Mouse (Mus musculus): ENCODE measurements around the gene Trpv4. TPM values are rescaled to one million over a fixed set of nuclear protein-coding genes. Genes with fewer than 3 reads are reported as not detected.

Trpv4 gene
- polyA plus RNA-seq, 1 experiment from 2014 or later, result 88.3 TPM

GRCm38 (mm10) chr5:114689700-114690366, 31.6 kb upstream of the Trpv4 start:
- CTCF ChIA-PET, result interaction anchor here (1.9 kb wide), 2 partner anchors 22 to 70 kb away, joined by 6 to 8 read pairs; no protein-coding TSS in a partner anchor
- TF ChIP-seq CTCF (IDR thresholded peaks at IDR 0.05), result no peak
- POLR2A ChIA-PET, result interaction anchor here (0.6 kb wide), 2 partner anchors 29 to 275 kb away, joined by 4 to 6 read pairs; no protein-coding TSS in a partner anchor
- ATAC-seq (no peak), DNase-seq (ENCODE audit: low read depth, low spot score) (no peak)
- in situ Hi-C loops (cut with MboI; ENCODE audit: low pct_unique_long_range_greater_than_20kb), result no loop called here
- peaks cover 5% of the 10 kb centered on the region for H3K27me3 ChIP-seq

DNA sequence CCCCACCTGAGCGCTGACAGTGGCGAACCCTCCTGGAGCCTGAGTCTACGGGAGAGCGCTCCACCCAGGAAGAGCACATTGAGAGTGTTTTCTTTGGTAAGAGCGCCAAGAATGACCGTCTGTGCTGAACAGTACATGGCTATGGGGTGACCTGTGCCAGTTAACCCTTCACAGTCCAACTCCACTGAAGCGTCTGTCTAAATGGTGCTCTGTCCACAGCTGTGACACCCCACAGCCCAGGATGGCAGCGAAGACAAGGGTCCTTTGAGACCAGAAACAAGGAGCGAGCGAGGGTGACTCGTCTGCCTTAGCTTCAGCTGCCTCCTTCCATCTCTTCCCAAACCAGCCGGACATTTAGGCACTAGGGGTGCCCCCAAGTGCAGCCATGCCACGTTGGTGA, 30.5 kb upstream of the Trpv4 start:
- in situ Hi-C loops (cut with MboI; ENCODE audit: low pct_unique_long_range_greater_than_20kb), result no loop called here
- TF ChIP-seq CTCF (IDR thresholded peaks at IDR 0.05), result no peak
- CTCF ChIA-PET, result interaction anchor here (1.9 kb wide), 1 partner anchor 69 kb away, joined by 8 read pairs; no protein-coding TSS in a partner anchor
- POLR2A ChIA-PET, result no interaction called here
- no peak for ATAC-seq
- H3K27me3 ChIP-seq, result peaks cover 5% of the 10 kb centered on the region
- no peak for DNase-seq (ENCODE audit: low read depth, low spot score)

- POLR2A ChIA-PET, result no interaction called here
- no peak for DNase-seq (ENCODE audit: low read depth, low spot score)
- in situ Hi-C loops (cut with MboI; ENCODE audit: low pct_unique_long_range_greater_than_20kb), result no loop called here
- CTCF ChIA-PET, result interaction anchor here (0.8 kb wide), 1 partner anchor 18 kb away, joined by 3 read pairs; no protein-coding TSS in a partner anchor
- H3K27me3 ChIP-seq, result no peaks in the 10 kb centered on the region
- ATAC-seq, result no peak
- TF ChIP-seq CTCF (IDR thresholded peaks at IDR 0.05), result no peak
Measured at GRCm38 (mm10) chr5:114687901-114688300, 29.7 kb upstream of the Trpv4 start.

- POLR2A ChIA-PET, result no interaction called here
- in situ Hi-C loops (cut with MboI; ENCODE audit: low pct_unique_long_range_greater_than_20kb), result no loop called here
- H3K27me3 ChIP-seq, result no peaks in the 10 kb centered on the region
- ATAC-seq (no peak), DNase-seq (ENCODE audit: low read depth, low spot score) (no peak)
- CTCF ChIA-PET, result no interaction called here
- TF ChIP-seq CTCF (IDR thresholded peaks at IDR 0.05), result no peak
Measured at GRCm38 (mm10) chr5:114686726-114687210, 28.5 kb upstream of the Trpv4 start.

DNA sequence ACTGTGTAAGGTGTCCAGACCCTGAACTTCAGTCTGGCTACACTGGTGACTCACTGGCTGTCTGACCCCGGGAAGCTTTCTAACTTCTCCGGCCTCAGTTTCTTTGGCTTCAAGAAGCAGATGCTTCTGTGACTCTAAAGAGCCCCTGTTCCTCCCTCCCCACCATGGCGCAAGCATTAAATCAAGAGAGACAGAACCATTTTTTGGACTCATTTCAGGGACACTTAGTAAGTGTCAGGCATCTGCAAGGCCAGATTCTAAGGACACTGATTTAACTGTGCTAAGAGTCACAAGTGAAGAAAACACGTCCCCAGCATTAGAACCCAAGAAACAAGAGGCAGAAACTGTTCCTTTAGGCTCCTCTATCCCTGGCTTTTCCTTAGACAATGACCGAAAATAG, 27.8 kb upstream of the Trpv4 start:
- no peak for TF ChIP-seq CTCF (IDR thresholded peaks at IDR 0.05)
- in situ Hi-C loops (cut with MboI; ENCODE audit: low pct_unique_long_range_greater_than_20kb), result no loop called here
- POLR2A ChIA-PET, result interaction anchor here (0.6 kb wide), 1 partner anchor 173 kb away, joined by 3 read pairs; no protein-coding TSS in a partner anchor
- no peak for ATAC-seq
- no peak for DNase-seq (ENCODE audit: low read depth, low spot score)
- H3K27me3 ChIP-seq, result no peaks in the 10 kb centered on the region
- CTCF ChIA-PET, result interaction anchor here (1.1 kb wide), 1 partner anchor 62 kb away, joined by 3 read pairs; no protein-coding TSS in a partner anchor

DNA sequence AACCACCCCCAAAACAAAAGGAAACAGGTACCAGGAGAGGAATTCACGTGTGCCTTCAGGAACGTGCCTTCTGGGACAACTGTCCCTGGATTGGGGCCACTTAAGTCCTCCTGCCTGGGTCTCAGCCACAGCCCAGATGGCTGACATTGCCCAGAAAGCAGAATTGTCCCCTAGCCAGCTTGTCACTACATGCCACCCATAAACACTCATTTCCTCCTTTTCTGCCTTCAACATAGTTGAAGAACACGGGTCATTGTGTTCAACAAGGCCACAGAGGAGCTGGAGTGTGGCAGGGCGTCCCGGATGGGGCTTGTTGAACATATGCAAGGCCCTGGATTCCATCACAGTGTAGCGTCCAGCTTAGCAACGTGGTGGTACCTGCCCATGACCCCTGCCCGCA, 23.5 kb upstream of the Trpv4 start:
- DNase-seq (ENCODE audit: low read depth, low spot score) (no peak), ATAC-seq (no peak)
- no peaks in the 10 kb centered on the region for H3K27me3 ChIP-seq
- POLR2A ChIA-PET, result no interaction called here
- CTCF ChIA-PET, result interaction anchor here (0.9 kb wide), 1 partner anchor 74 kb away, joined by 3 read pairs; no protein-coding TSS in a partner anchor
- no peak for TF ChIP-seq CTCF (IDR thresholded peaks at IDR 0.05)
- in situ Hi-C loops (cut with MboI; ENCODE audit: low pct_unique_long_range_greater_than_20kb), result no loop called here

GRCm38 (mm10) chr5:114680676-114681285, 22.6 kb upstream of the Trpv4 start:
- CTCF ChIA-PET, result no interaction called here
- ATAC-seq (no peak), DNase-seq (ENCODE audit: low read depth, low spot score) (no peak)
- in situ Hi-C loops (cut with MboI; ENCODE audit: low pct_unique_long_range_greater_than_20kb), result no loop called here
- no peak for TF ChIP-seq CTCF (IDR thresholded peaks at IDR 0.05)
- POLR2A ChIA-PET, result no interaction called here
- H3K27me3 ChIP-seq, result no peaks in the 10 kb centered on the region

DNA sequence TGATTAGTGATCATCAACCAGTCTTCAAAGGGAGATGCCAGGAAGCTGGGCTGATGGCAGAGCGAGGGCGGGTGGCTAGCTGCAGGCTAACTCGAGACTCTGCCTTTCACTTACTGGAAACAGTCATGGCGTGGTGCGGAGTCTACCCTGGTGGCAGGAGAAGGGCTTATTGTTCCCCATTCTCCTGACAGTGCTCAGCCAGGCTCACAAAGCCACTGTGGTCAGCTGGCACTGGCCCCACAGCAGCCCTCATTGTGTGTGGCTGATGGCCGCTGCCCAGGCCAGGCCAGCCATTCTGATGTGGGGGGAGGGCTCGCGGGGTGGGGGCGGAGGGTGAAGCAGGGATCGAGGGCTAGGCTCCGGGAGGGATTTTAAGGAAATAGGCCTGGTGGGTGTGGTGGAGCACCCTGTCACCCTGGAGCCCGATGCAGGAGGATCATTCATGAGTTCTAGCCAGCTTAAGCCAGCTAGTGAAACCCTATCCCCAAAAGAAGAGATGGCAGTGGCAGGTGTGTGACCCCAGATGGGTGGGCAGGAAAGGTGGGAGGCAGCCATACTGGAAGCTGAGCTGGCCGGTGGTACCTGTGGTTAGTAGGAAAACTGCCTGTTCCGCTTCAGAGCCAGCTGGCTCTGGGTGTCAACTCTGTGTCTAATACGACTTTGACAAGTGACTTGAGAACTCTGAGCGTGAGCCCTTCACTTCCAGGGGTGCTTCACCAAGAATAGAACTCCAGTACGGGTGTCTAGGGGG, 21.8 kb upstream of the Trpv4 start:
- H3K27me3 ChIP-seq, result no peaks in the 10 kb centered on the region
- POLR2A ChIA-PET, result no interaction called here
- no peak for ATAC-seq
- in situ Hi-C loops (cut with MboI; ENCODE audit: low pct_unique_long_range_greater_than_20kb), result no loop called here
- CTCF ChIA-PET, result no interaction called here
- no peak for TF ChIP-seq CTCF (IDR thresholded peaks at IDR 0.05)
- no peak for DNase-seq (ENCODE audit: low read depth, low spot score)

DNA sequence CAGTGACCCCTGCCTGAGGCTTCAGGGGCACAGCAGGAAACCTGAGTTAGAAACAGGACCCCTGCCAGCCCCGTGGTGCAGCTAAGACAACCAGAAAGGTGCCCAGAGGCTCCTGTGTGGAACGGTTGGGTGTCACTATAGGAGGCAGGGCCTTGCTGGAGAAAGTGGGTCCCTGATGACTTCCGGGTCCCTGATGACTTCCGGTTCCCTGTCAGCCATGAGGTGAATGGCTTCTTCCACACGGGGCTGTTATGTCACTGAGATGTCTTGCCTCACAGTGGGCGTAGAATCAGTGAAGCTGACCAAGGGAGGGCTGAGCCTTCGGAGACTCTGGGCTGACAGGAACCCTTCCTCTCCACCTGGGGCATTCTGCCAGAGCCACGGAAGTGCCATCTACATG, 16.4 kb upstream of the Trpv4 start:
- ChIA-PET POLR2A (interaction anchor here (0.6 kb wide), 1 partner anchor 482 kb away, joined by 6 read pairs; no protein-coding TSS in a partner anchor), CTCF (no interaction called here)
- TF ChIP-seq CTCF (IDR thresholded peaks at IDR 0.05), result no peak
- DNase-seq (ENCODE audit: low read depth, low spot score), result no peak
- in situ Hi-C loops (cut with MboI; ENCODE audit: low pct_unique_long_range_greater_than_20kb), result no loop called here
- ATAC-seq, result no peak
- no peaks in the 10 kb centered on the region for H3K27me3 ChIP-seq

GRCm38 (mm10) chr5:114673114-114673513, 14.9 kb upstream of the Trpv4 start:
- CTCF ChIA-PET, result interaction anchor here (1.0 kb wide), 1 partner anchor 34 kb away, joined by 3 read pairs; no protein-coding TSS in a partner anchor

More at GRCm38 (mm10) chr5:114673114-114673513, 14.9 kb upstream of the Trpv4 start:
- ATAC-seq, result peak; percentile 29
- no peak for DNase-seq (ENCODE audit: low read depth, low spot score)
- POLR2A ChIA-PET, result no interaction called here
- in situ Hi-C loops (cut with MboI; ENCODE audit: low pct_unique_long_range_greater_than_20kb), result no loop called here
- TF ChIP-seq CTCF (IDR thresholded peaks at IDR 0.05), result no peak
- H3K27me3 ChIP-seq, result no peaks in the 10 kb centered on the region
